ENCODE assay signal across 13 mouse cellular contexts in the genomic region with DNA sequence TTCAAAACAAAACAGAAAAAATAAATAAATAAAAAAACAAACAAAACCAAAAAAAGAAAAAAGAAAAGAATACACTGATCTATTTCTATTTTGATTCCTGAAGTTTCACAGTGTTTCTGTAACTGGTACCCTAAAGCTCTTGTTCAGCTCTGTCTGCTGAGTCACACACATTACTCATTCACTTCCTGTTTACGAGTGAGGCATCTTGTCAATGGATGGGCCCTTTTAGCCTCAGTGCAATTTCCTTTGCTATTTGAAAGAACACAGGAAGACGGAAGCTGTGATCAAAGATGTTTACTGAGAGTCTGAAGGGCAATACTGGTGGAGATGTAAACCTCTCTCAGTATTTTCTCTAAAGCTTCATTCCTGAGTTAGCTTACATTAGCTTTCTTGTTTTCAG. TPM values are rescaled to one million over a fixed set of nuclear protein-coding genes. Genes with fewer than 3 reads are reported as not detected.
A peak's percentile ranks its signal among the peaks of the same experiment; 100 is the strongest.
DNase-seq lines count a peak whose midpoint lies in the region; ATAC-seq and TF ChIP-seq lines count a peak whose summit lies in the region.
"Had no signal": no experiment of that assay in that cellular context is flagged by ENCODE, and none has a peak within 500 bp of the region (broad histone marks: within the 10 kb centered on the region; RNA-seq: fewer than 3 reads in every experiment).

No protein-coding gene starts in this region.

- TF ChIP-seq EP300 in liver, postnatal 0 days (IDR thresholded peaks at IDR 0.05; ENCODE audit: low read depth) = 0 out of 2 replicates have a peak, but pooled peaks have one; percentile 26
- no peak for TF ChIP-seq EP300 in MEL (IDR thresholded peaks at IDR 0.05; ENCODE audit: low read depth in 1 of 2, low read length in 2 of 2)

- H3K9ac ChIP-seq in liver, postnatal 0 days (replicated peaks) = no peak overlapping the region
- no peak overlapping the region for H3K9ac ChIP-seq in liver, embryonic 12.5 days
- no peak overlapping the region for H3K9ac ChIP-seq in MEL (ENCODE audit: control insufficient read depth, low read depth, low read length, poor library complexity, severe bottlenecking)
- no peak overlapping the region for H3K9ac ChIP-seq in midbrain, embryonic 16.5 days (ENCODE audit: low read depth, low read length)
- H3K9ac ChIP-seq: limb, embryonic 12.5 days; neural tube, embryonic 12.5 days had no signal

- no peaks in the 10 kb centered on the region for H3K79me2 ChIP-seq in MEL (ENCODE audit: control insufficient read depth, insufficient read depth, low read length, poor library complexity)

- H3K36me3 ChIP-seq in liver, postnatal 0 days (replicated peaks; ENCODE audit: insufficient read depth, low read length) = no peaks in the 10 kb centered on the region
- H3K36me3 ChIP-seq in liver, embryonic 12.5 days = no peaks in the 10 kb centered on the region
- H3K36me3 ChIP-seq in MEL (ENCODE audit: control insufficient read depth in 1 of 2, insufficient read depth in 2 of 2, low read length in 2 of 2) = no peaks in the 10 kb centered on the region; a peak in 1 of 4 replicates
- no peaks in the 10 kb centered on the region for H3K36me3 ChIP-seq in midbrain, embryonic 16.5 days (ENCODE audit: control insufficient read depth, insufficient read depth, low read length)
- H3K36me3 ChIP-seq in hindbrain, embryonic 10.5 days = no peaks in the 10 kb centered on the region
- H3K36me3 ChIP-seq: limb, embryonic 12.5 days; neural tube, embryonic 12.5 days had no signal

- no peak for TF ChIP-seq POLR2A in MEL (IDR thresholded peaks at IDR 0.05; ENCODE audit: control insufficient read depth in 1 of 2, insufficient read depth in 1 of 2, low read depth in 1 of 2, low read length in 2 of 2, poor library complexity in 1 of 2)

- DNase-seq in liver, postnatal 0 days = no peak
- peak; percentile 49 for DNase-seq in MEL (ENCODE audit: low read depth, low spot score)
- peak; percentile 5 for DNase-seq in c-Kit-positive CD71-negative TER-119-negative erythroid progenitor cells, embryonic 14.5 days (ENCODE audit: low read depth)
- no peak for DNase-seq in hindbrain, embryonic 10.5 days (ENCODE audit: low spot score)
- DNase-seq in adrenal gland, postnatal 10 days = no peak
- DNase-seq: cerebellum, adult 2 months; layer of hippocampus, adult 9-11 months; thymus, adult 2 months had no signal

- no peak for TF ChIP-seq CTCF in liver, postnatal 0 days (IDR thresholded peaks at IDR 0.05; ENCODE audit: low read depth)
- TF ChIP-seq CTCF in MEL (IDR thresholded peaks at IDR 0.05 in 2 of 3, conservative IDR thresholded peaks at IDR 0.05 in 1 of 3; ENCODE audit: control insufficient read depth in 1 of 3, insufficient read depth in 1 of 3, low read depth in 2 of 3, low read length in 3 of 3, poor library complexity in 1 of 3, severe bottlenecking in 1 of 3) = no peak

- H3K9me3 ChIP-seq in liver, postnatal 0 days (ENCODE audit: low read length) = no peaks in the 10 kb centered on the region
- H3K9me3 ChIP-seq in liver, embryonic 12.5 days (replicated peaks) = no peaks in the 10 kb centered on the region
- no peaks in the 10 kb centered on the region for H3K9me3 ChIP-seq in MEL (replicated peaks; ENCODE audit: insufficient read depth, low read length)
- H3K9me3 ChIP-seq in midbrain, embryonic 16.5 days (replicated peaks; ENCODE audit: control insufficient read depth, low read length, poor library complexity, severe bottlenecking) = no peaks in the 10 kb centered on the region; the same call in 1 of the 2 replicates
- H3K9me3 ChIP-seq in hindbrain, embryonic 10.5 days = no peaks in the 10 kb centered on the region
- H3K9me3 ChIP-seq: limb, embryonic 12.5 days; neural tube, embryonic 12.5 days had no signal

- H3K4me3 ChIP-seq in liver, postnatal 0 days (ENCODE audit: low read depth, low read length) = no peak overlapping the region
- H3K4me3 ChIP-seq in liver, embryonic 12.5 days = no peak overlapping the region
- H3K4me3 ChIP-seq in MEL (ENCODE audit: control insufficient read depth in 1 of 2, insufficient read depth in 1 of 2, low read depth in 2 of 2, low read length in 2 of 2) = no peak overlapping the region
- no peak overlapping the region for H3K4me3 ChIP-seq in midbrain, embryonic 16.5 days (ENCODE audit: low read depth, low read length)
- no peak overlapping the region for H3K4me3 ChIP-seq in hindbrain, embryonic 10.5 days
- H3K4me3 ChIP-seq: limb, embryonic 12.5 days; neural tube, embryonic 12.5 days had no signal

- no peaks in the 10 kb centered on the region for H3K4me1 ChIP-seq in liver, postnatal 0 days (ENCODE audit: insufficient read depth)
- no peaks in the 10 kb centered on the region for H3K4me1 ChIP-seq in liver, embryonic 12.5 days
- H3K4me1 ChIP-seq in MEL (ENCODE audit: control insufficient read depth in 1 of 2, insufficient read depth in 2 of 2, low read length in 2 of 2) = peaks cover 0 to 4% of the 10 kb centered on the region in 2 experiments; a peak in 2 of 4 replicates
- no peaks in the 10 kb centered on the region for H3K4me1 ChIP-seq in midbrain, embryonic 16.5 days (ENCODE audit: control insufficient read depth, insufficient read depth, low read length)
- no peaks in the 10 kb centered on the region for H3K4me1 ChIP-seq in hindbrain, embryonic 10.5 days (replicated peaks)
- H3K4me1 ChIP-seq: limb, embryonic 12.5 days; neural tube, embryonic 12.5 days had no signal

- TF ChIP-seq RAD21 in MEL (IDR thresholded peaks at IDR 0.05; ENCODE audit: low read depth, low read length) = no peak

- no peaks in the 10 kb centered on the region for H3K27me3 ChIP-seq in liver, postnatal 0 days (ENCODE audit: insufficient read depth, low read length)
- no peaks in the 10 kb centered on the region for H3K27me3 ChIP-seq in liver, embryonic 12.5 days (replicated peaks)
- H3K27me3 ChIP-seq in MEL (ENCODE audit: control insufficient read depth in 1 of 2, insufficient read depth in 2 of 2, low read length in 2 of 2) = no peaks in the 10 kb centered on the region
- H3K27me3 ChIP-seq in midbrain, embryonic 16.5 days (ENCODE audit: control insufficient read depth, insufficient read depth, low read depth, low read length) = no peaks in the 10 kb centered on the region
- no peaks in the 10 kb centered on the region for H3K27me3 ChIP-seq in hindbrain, embryonic 10.5 days (ENCODE audit: insufficient read depth, poor library complexity, severe bottlenecking)
- H3K27me3 ChIP-seq: limb, embryonic 12.5 days; neural tube, embryonic 12.5 days had no signal

- WGBS in liver, postnatal 0 days (ENCODE audit: insufficient replicate concordance) = 32% methylated on average over 2 of the region's 2 CpGs
- 30% methylated on average over 2 of the region's 2 CpGs for WGBS in liver, embryonic 12.5 days (ENCODE audit: insufficient replicate concordance)
- WGBS in midbrain, embryonic 16.5 days = 77% methylated on average over 2 of the region's 2 CpGs
- 73% methylated on average over 2 of the region's 2 CpGs for WGBS in hindbrain, embryonic 10.5 days

- no peak overlapping the region for H3K4me2 ChIP-seq in liver, postnatal 0 days (ENCODE audit: low read depth, low read length)
- no peak overlapping the region for H3K4me2 ChIP-seq in liver, embryonic 12.5 days
- no peak overlapping the region for H3K4me2 ChIP-seq in midbrain, embryonic 16.5 days (ENCODE audit: low read length)
- H3K4me2 ChIP-seq: limb, embryonic 12.5 days; neural tube, embryonic 12.5 days had no signal

- no peak overlapping the region for H3K27ac ChIP-seq in liver, postnatal 0 days (ENCODE audit: low read depth)
- H3K27ac ChIP-seq in liver, embryonic 12.5 days = no peak overlapping the region
- H3K27ac ChIP-seq in MEL (ENCODE audit: control insufficient read depth, low read depth, low read length) = no peak overlapping the region
- no peak overlapping the region for H3K27ac ChIP-seq in midbrain, embryonic 16.5 days (ENCODE audit: low read length)
- no peak overlapping the region for H3K27ac ChIP-seq in hindbrain, embryonic 10.5 days
- H3K27ac ChIP-seq: limb, embryonic 12.5 days; neural tube, embryonic 12.5 days had no signal

- ATAC-seq in liver, postnatal 0 days = peak; percentile 66
- ATAC-seq in liver, embryonic 12.5 days = no peak
- ATAC-seq in neutrophil, adult 5-6 weeks (ENCODE audit: extremely low read depth, insufficient number of reproducible peaks, low FRiP score, poor library complexity, severe bottlenecking) = peak; percentile 62; the same call in 1 of the 2 replicates
- no peak for ATAC-seq in midbrain, embryonic 16.5 days

TF ChIP-seq in MEL, 35 proteins besides CTCF, POLR2A, EP300 and RAD21 (continues in another document):
- TF ChIP-seq ZNF384 (IDR thresholded peaks at IDR 0.05; ENCODE audit: low read depth, low read length) = no peak
- TF ChIP-seq NELFE (IDR thresholded peaks at IDR 0.05; ENCODE audit: low read depth, low read length) = no peak
- no peak for TF ChIP-seq ELF1 (IDR thresholded peaks at IDR 0.05; ENCODE audit: low read depth, low read length)
- no peak for TF ChIP-seq MEF2A (IDR thresholded peaks at IDR 0.05; ENCODE audit: extremely low read depth, insufficient replicate concordance, low read depth, low read length, poor library complexity, severe bottlenecking)
- TF ChIP-seq MAZ (IDR thresholded peaks at IDR 0.05; ENCODE audit: low read depth, low read length) = no peak
- TF ChIP-seq BHLHE40 (IDR thresholded peaks at IDR 0.05; ENCODE audit: borderline replicate concordance, low read depth, low read length) = no peak
- no peak for TF ChIP-seq MAX (IDR thresholded peaks at IDR 0.05; ENCODE audit: low read length)
- TF ChIP-seq POLR2AphosphoS5 (IDR thresholded peaks at IDR 0.05; ENCODE audit: borderline replicate concordance, low read depth, low read length) = no peak
- TF ChIP-seq TCF12 (IDR thresholded peaks at IDR 0.05; ENCODE audit: low read depth, low read length) = no peak
- no peak for TF ChIP-seq SIN3A (IDR thresholded peaks at IDR 0.05; ENCODE audit: low read length)
- TF ChIP-seq RCOR1 (IDR thresholded peaks at IDR 0.05; ENCODE audit: low read depth, low read length) = no peak
- no peak for TF ChIP-seq UBTF (IDR thresholded peaks at IDR 0.05; ENCODE audit: borderline replicate concordance, insufficient read depth, low read depth, low read length)
- no peak for TF ChIP-seq GABPA (IDR thresholded peaks at IDR 0.05; ENCODE audit: low read depth, low read length)
- TF ChIP-seq KAT2A (conservative IDR thresholded peaks at IDR 0.05; ENCODE audit: low read depth, low read length) = no peak

RNA-seq across cellular contexts. Expression of gene Zwint, which starts 34.1 kb away (rescaled TPM):
- 134 and 140 TPM in 2 replicates for polyA plus RNA-seq in liver, postnatal 0 days (2015; fragmentation: Nextera tagmentation; extraction: Ambion mirVana)
- 201 and 209 TPM in 2 replicates for polyA plus RNA-seq in liver, embryonic 12.5 days (2016; fragmentation: Nextera tagmentation; extraction: Ambion mirVana)
- 170 and 191 TPM in 2 replicates for total RNA-seq in MEL (2012; rRNA removed)
- polyA plus RNA-seq in MEL (2012; ENCODE audit: insufficient read depth in 1 of 2, insufficient read length in 2 of 2, low read depth in 1 of 2, low replicate concordance in 2 of 2, missing spikeins in 1 of 2) = 100 to 1,000 TPM; 214 to 555 TPM
- total RNA-seq in neutrophil, adult 5-6 weeks (2017) = 44.0 and 56.2 TPM in 2 replicates
- 918 and 1,044 TPM in 2 replicates for polyA plus RNA-seq in midbrain, embryonic 16.5 days (2015; fragmentation: Nextera tagmentation; extraction: Ambion mirVana)
- 379 and 412 TPM in 2 replicates for polyA plus RNA-seq in hindbrain, embryonic 10.5 days (2016; fragmentation: Nextera tagmentation; extraction: Ambion mirVana)
- 100 to 1,000 TPM; 128 to 130 TPM for total RNA-seq in adrenal gland, postnatal 10 days (2021)

Comparison
In these comparisons a context has a peak if more than half of its experiments do, and no peak if none do; other contexts are left out.
1. ATAC-seq: peak in liver, postnatal 0 days (single experiment) and neutrophil, adult 5-6 weeks (single experiment); none in liver, embryonic 12.5 days (single experiment) and midbrain, embryonic 16.5 days (single experiment).
2. DNase-seq: peak in MEL (single experiment) and c-Kit-positive CD71-negative TER-119-negative erythroid progenitor cells, embryonic 14.5 days (single experiment); none in liver, postnatal 0 days (single experiment), hindbrain, embryonic 10.5 days (single experiment) and adrenal gland, postnatal 10 days (single experiment).